Mouse (Mus musculus) ES-Bruce4 (cell line): Measurements from ENCODE around the gene Snd1.

Experiments
- CTCF ChIP-seq: IDR thresholded peaks from one replicate; pipeline ENCODE4 v1.8.1; 2011; ENCODE audit warnings: low read depth, low read length
- EP300 ChIP-seq: IDR thresholded peaks from 2 replicates; pipeline ENCODE4 v1.6.1; 2011; ENCODE audit warnings: low read depth, low read length; ENCODE audit not compliant: insufficient read depth

DNA sequence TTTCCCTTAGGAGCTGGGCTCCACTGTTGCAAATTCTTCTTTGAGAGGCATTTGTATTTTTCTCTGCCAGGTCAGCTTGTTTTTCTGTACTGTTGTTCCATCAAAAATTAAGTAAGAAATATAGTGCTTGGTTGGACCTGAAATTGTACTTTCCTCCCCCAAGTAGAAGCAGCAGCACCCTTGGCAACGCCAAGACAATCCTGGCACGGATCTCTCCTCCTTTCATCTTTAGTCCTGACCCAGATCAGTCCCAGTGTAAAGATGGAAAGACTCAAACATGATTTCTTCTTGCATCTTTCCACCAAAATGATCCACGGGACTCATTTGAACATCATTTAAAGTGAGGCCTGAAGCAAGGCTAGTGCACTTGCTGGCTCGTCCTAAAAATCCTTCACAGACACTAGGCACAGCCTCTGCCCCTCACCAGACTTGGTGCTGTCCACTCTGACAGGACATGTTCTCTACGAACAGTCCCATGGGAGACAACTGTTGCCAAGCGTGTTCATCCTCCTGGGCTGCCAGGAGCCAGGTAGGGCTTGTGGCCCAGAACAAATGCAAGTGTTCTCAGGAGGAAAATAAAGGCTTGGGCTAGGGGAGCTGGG lies 328.8 kb downstream of the Snd1 start:
- TF ChIP-seq EP300: no peak
- no peak for TF ChIP-seq CTCF
